Mouse (Mus musculus): Measurements from ENCODE around the gene Aff1. TPM values are rescaled to one million over a fixed set of nuclear protein-coding genes. Genes with fewer than 3 reads are reported as not detected.

The Aff1 gene
- total and polyA plus RNA-seq, 2 experiments from 2014 or later: 6.5 to 29.0 TPM

- DNase-seq (ENCODE audit: low spot score): peak; percentile 76
- Histone ChIP-seq H3K4me2 (ENCODE audit: low read depth, low read length) (peak overlapping the region; percentile 35), H3K27me3 (ENCODE audit: control insufficient read depth, insufficient read depth, low read length) (no peaks in the 10 kb centered on the region), H3K4me1 (ENCODE audit: control insufficient read depth, insufficient read depth) (peaks cover 34% of the 10 kb centered on the region), H3K36me3 (replicated peaks; ENCODE audit: control insufficient read depth, insufficient read depth, low read length) (peaks cover 40% of the 10 kb centered on the region), H3K9me3 (replicated peaks; ENCODE audit: control insufficient read depth, low read length) (no peaks in the 10 kb centered on the region), H3K4me3 (ENCODE audit: low read depth, low read length) (no peak overlapping the region), H3K27ac (ENCODE audit: low read depth) (peak overlapping the region; percentile 96), H3K9ac (replicated peaks; ENCODE audit: low read depth, low read length) (peak overlapping the region; percentile 50)
- 18% methylated on average over 2 of the region's 2 CpGs for WGBS
- TF ChIP-seq CTCF (IDR thresholded peaks at IDR 0.05; ENCODE audit: low read depth) (no peak), EP300 (IDR thresholded peaks at IDR 0.05; ENCODE audit: low read depth) (0 out of 2 replicates have a peak, but pooled peaks have one; percentile 9)
- ATAC-seq (ENCODE audit: insufficient read depth, low read depth): peak; percentile 77
Observed at GRCm38 (mm10) chr5:103788976-103789375, 96.8 kb downstream of the Aff1 start.

- Histone ChIP-seq H3K27me3 (ENCODE audit: control insufficient read depth, insufficient read depth, low read length) (no peaks in the 10 kb centered on the region), H3K4me2 (ENCODE audit: low read depth, low read length) (peak overlapping the region; percentile 35), H3K27ac (ENCODE audit: low read depth) (peak overlapping the region; percentile 96), H3K4me1 (ENCODE audit: control insufficient read depth, insufficient read depth) (peaks cover 34% of the 10 kb centered on the region), H3K9me3 (replicated peaks; ENCODE audit: control insufficient read depth, low read length) (no peaks in the 10 kb centered on the region), H3K4me3 (ENCODE audit: low read depth, low read length) (no peak overlapping the region), H3K36me3 (replicated peaks; ENCODE audit: control insufficient read depth, insufficient read depth, low read length) (peaks cover 36% of the 10 kb centered on the region), H3K9ac (replicated peaks; ENCODE audit: low read depth, low read length) (peak overlapping the region; percentile 50)
- DNase-seq (ENCODE audit: low spot score) (peak; percentile 70), ATAC-seq (ENCODE audit: insufficient read depth, low read depth) (peak; percentile 77)
- TF ChIP-seq CTCF (IDR thresholded peaks at IDR 0.05; ENCODE audit: low read depth): no peak
- TF ChIP-seq EP300 (IDR thresholded peaks at IDR 0.05; ENCODE audit: low read depth): peak; percentile 43; the same call in 1 of the 2 replicates
- WGBS: 32% methylated on average over 9 of the region's 9 CpGs
Observed at GRCm38 (mm10) chr5:103789619-103790116, 97.5 kb downstream of the Aff1 start.

- Histone ChIP-seq H3K4me1 (ENCODE audit: control insufficient read depth, insufficient read depth) (peaks cover 26% of the 10 kb centered on the region), H3K4me2 (ENCODE audit: low read depth, low read length) (no peak overlapping the region), H3K36me3 (replicated peaks; ENCODE audit: control insufficient read depth, insufficient read depth, low read length) (peaks cover 17% of the 10 kb centered on the region), H3K4me3 (ENCODE audit: low read depth, low read length) (no peak overlapping the region), H3K27me3 (ENCODE audit: control insufficient read depth, insufficient read depth, low read length) (no peaks in the 10 kb centered on the region), H3K9ac (replicated peaks; ENCODE audit: low read depth, low read length) (no peak overlapping the region), H3K9me3 (replicated peaks; ENCODE audit: control insufficient read depth, low read length) (no peaks in the 10 kb centered on the region), H3K27ac (ENCODE audit: low read depth) (no peak overlapping the region)
- 83% methylated on average over 7 of the region's 7 CpGs for WGBS
- ATAC-seq (ENCODE audit: insufficient read depth, low read depth) (no peak), DNase-seq (ENCODE audit: low spot score) (no peak)
- TF ChIP-seq EP300 (IDR thresholded peaks at IDR 0.05; ENCODE audit: low read depth) (no peak), CTCF (IDR thresholded peaks at IDR 0.05; ENCODE audit: low read depth) (no peak)
Observed at GRCm38 (mm10) chr5:103791741-103792140, 99.6 kb downstream of the Aff1 start.

- 89% methylated on average over 5 of the region's 5 CpGs for WGBS
Observed at GRCm38 (mm10) chr5:103795121-103795520, 102.9 kb downstream of the Aff1 start.

GRCm38 (mm10) chr5:103796035-103796434 lies 103.9 kb downstream of the Aff1 start:
- H3K4me1 ChIP-seq (ENCODE audit: control insufficient read depth, insufficient read depth): peaks cover 17% of the 10 kb centered on the region
- H3K9me3 ChIP-seq (replicated peaks; ENCODE audit: control insufficient read depth, low read length): no peaks in the 10 kb centered on the region

More at GRCm38 (mm10) chr5:103795121-103795520, 102.9 kb downstream of the Aff1 start:
- DNase-seq (ENCODE audit: low spot score): no peak
- TF ChIP-seq EP300 (IDR thresholded peaks at IDR 0.05; ENCODE audit: low read depth) (no peak), CTCF (IDR thresholded peaks at IDR 0.05; ENCODE audit: low read depth) (no peak)
- Histone ChIP-seq H3K4me3 (ENCODE audit: low read depth, low read length) (no peak overlapping the region), H3K9me3 (replicated peaks; ENCODE audit: control insufficient read depth, low read length) (no peaks in the 10 kb centered on the region), H3K27ac (ENCODE audit: low read depth) (no peak overlapping the region), H3K4me1 (ENCODE audit: control insufficient read depth, insufficient read depth) (peaks cover 26% of the 10 kb centered on the region), H3K9ac (replicated peaks; ENCODE audit: low read depth, low read length) (no peak overlapping the region), H3K36me3 (replicated peaks; ENCODE audit: control insufficient read depth, insufficient read depth, low read length) (peaks cover 12% of the 10 kb centered on the region; the same call in 1 of the 2 replicates), H3K27me3 (ENCODE audit: control insufficient read depth, insufficient read depth, low read length) (no peaks in the 10 kb centered on the region), H3K4me2 (ENCODE audit: low read depth, low read length) (no peak overlapping the region)
- ATAC-seq (ENCODE audit: insufficient read depth, low read depth): no peak

GRCm38 (mm10) chr5:103797774-103798173 lies 105.6 kb downstream of the Aff1 start:
- 0 out of 2 replicates have a peak, but pooled peaks cover 12% of the 10 kb centered on the region for H3K36me3 ChIP-seq (replicated peaks; ENCODE audit: control insufficient read depth, insufficient read depth, low read length)
- TF ChIP-seq EP300 (IDR thresholded peaks at IDR 0.05; ENCODE audit: low read depth) (no peak), CTCF (IDR thresholded peaks at IDR 0.05; ENCODE audit: low read depth) (no peak)
- no peaks in the 10 kb centered on the region for H3K9me3 ChIP-seq (replicated peaks; ENCODE audit: control insufficient read depth, low read length)
- H3K4me3 ChIP-seq (ENCODE audit: low read depth, low read length): no peak overlapping the region
- ATAC-seq (ENCODE audit: insufficient read depth, low read depth) (no peak), DNase-seq (ENCODE audit: low spot score) (no peak)
- H3K27ac ChIP-seq (ENCODE audit: low read depth): no peak overlapping the region
- no peaks in the 10 kb centered on the region for H3K27me3 ChIP-seq (ENCODE audit: control insufficient read depth, insufficient read depth, low read length)
- 73% methylated on average over 10 of the region's 10 CpGs for WGBS
- no peak overlapping the region for H3K9ac ChIP-seq (replicated peaks; ENCODE audit: low read depth, low read length)
- no peak overlapping the region for H3K4me2 ChIP-seq (ENCODE audit: low read depth, low read length)
- H3K4me1 ChIP-seq (ENCODE audit: control insufficient read depth, insufficient read depth): peaks cover 17% of the 10 kb centered on the region

More at GRCm38 (mm10) chr5:103796035-103796434, 103.9 kb downstream of the Aff1 start:
- DNase-seq (ENCODE audit: low spot score) (no peak), ATAC-seq (ENCODE audit: insufficient read depth, low read depth) (no peak)
- Histone ChIP-seq H3K36me3 (replicated peaks; ENCODE audit: control insufficient read depth, insufficient read depth, low read length) (peaks cover 12% of the 10 kb centered on the region; the same call in 1 of the 2 replicates), H3K27ac (ENCODE audit: low read depth) (no peak overlapping the region), H3K27me3 (ENCODE audit: control insufficient read depth, insufficient read depth, low read length) (no peaks in the 10 kb centered on the region), H3K4me3 (ENCODE audit: low read depth, low read length) (no peak overlapping the region), H3K4me2 (ENCODE audit: low read depth, low read length) (no peak overlapping the region), H3K9ac (replicated peaks; ENCODE audit: low read depth, low read length) (no peak overlapping the region)
- WGBS: 71% methylated on average over 3 of the region's 3 CpGs
- no peak for TF ChIP-seq EP300 (IDR thresholded peaks at IDR 0.05; ENCODE audit: low read depth)
- TF ChIP-seq CTCF (IDR thresholded peaks at IDR 0.05; ENCODE audit: low read depth): no peak
